Mouse (Mus musculus): ENCODE results near the gene Cldn19.

- TF ChIP-seq GATA1 (IDR thresholded peaks at IDR 0.05; ENCODE audit: low read length) = no peak
- no peak for TF ChIP-seq TAL1 (IDR thresholded peaks at IDR 0.05; ENCODE audit: low read length)
Measured at GRCm38 (mm10) chr4:119244468-119245240, 10.6 kb upstream of the Cldn19 start.

Measured in erythroblast, embryonic 14.5 days (primary cell).